In the genomic region with DNA sequence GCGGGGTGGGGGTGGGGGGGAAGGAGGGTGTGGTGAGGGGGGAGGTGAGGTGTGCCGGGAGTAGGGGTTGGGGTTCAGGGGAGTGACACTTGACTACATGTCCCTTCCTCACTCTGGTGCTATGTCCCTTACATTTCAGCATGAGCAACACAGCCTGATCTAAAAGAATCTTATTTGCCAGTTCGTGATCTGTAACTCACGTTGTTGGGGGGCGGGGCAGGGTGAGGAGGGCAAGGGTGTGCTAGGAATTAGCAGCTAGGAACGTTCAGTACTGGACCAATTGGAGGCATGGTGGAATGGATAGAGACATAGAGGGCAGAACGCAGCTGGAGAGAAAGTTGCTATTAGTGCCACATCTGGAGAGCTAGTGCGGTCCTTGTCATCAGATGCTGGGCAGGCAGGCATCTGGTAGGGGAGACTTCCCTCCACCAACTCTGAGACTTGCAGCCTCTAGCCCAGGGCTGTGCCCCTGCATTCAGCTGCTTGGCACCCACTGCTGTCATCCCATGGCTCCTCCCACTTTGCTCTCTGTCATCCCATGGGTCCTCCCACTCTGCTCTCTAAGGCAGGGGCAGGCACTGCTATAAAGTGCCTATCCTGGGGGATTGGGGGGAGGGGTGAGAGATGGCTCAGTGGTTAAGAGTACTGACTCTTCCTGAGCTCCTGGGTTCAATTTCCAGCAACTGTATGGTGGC, we compare ENCODE assay signal across 20 mouse cellular contexts. TPM values are rescaled to one million over a fixed set of nuclear protein-coding genes. Genes with fewer than 3 reads are reported as not detected.
DNase-seq lines count a peak whose midpoint lies in the region; ATAC-seq and TF ChIP-seq lines count a peak whose summit lies in the region.
"Had no signal": no experiment of that assay in that cellular context is flagged by ENCODE, and none has a peak within 500 bp of the region (broad histone marks: within the 10 kb centered on the region; RNA-seq: fewer than 3 reads in every experiment).

No protein-coding gene starts in this region.

- peak; percentile 4 for DNase-seq in forebrain, embryonic 14.5 days (ENCODE audit: low spot score)
- no peak for DNase-seq in limb, embryonic 11.5 days (ENCODE audit: low spot score)
- DNase-seq in limb, embryonic 10.5 days (ENCODE audit: low spot score): no peak
- peak; percentile 11 for DNase-seq in brain, embryonic 14.5 days (ENCODE audit: low read depth)
- no peak for DNase-seq in gastrocnemius, adult 18-20 months (ENCODE audit: low spot score)
- DNase-seq in layer of hippocampus, postnatal 36 days: no peak
- DNase-seq: adrenal gland, postnatal 36 days; embryo, embryonic 11 days; heart, postnatal 10 days; left cerebral cortex, postnatal 4 days; right cerebral cortex, postnatal 25 days; thymus, postnatal 4 days had no signal

- TF ChIP-seq CTCF in brain, embryonic 14.5 days (IDR thresholded peaks at IDR 0.05; ENCODE audit: borderline replicate concordance, extremely low read depth, insufficient read depth, insufficient read length): no peak

- ATAC-seq in forebrain, embryonic 14.5 days: no peak; the same call in 1 of the 2 replicates
- ATAC-seq in forebrain, embryonic 15.5 days (replicated peaks): no peak
- 0 out of 2 replicates have a peak, but pooled peaks have one; percentile 32 for ATAC-seq in limb, embryonic 11.5 days (ENCODE audit: insufficient number of reproducible peaks, low FRiP score, low TSS enrichment, low read depth)
- 0 out of 2 replicates have a peak, but pooled peaks have one; percentile 11 for ATAC-seq in hindbrain, embryonic 16.5 days
- ATAC-seq: activated CD4-positive, CD25-positive, alpha-beta regulatory T cell, adult 4 months; inflammation-experienced regulatory T-cells, adult 6 months had no signal

- H3K4me2 ChIP-seq in forebrain, embryonic 14.5 days (ENCODE audit: low read length): no peak overlapping the region
- H3K4me2 ChIP-seq in forebrain, embryonic 15.5 days (replicated peaks): no peak overlapping the region
- no peak overlapping the region for H3K4me2 ChIP-seq in limb, embryonic 11.5 days (ENCODE audit: low read depth, severe bottlenecking)
- no peak overlapping the region for H3K4me2 ChIP-seq in hindbrain, embryonic 16.5 days (ENCODE audit: low read length)

- no peak overlapping the region for H3K4me3 ChIP-seq in forebrain, embryonic 14.5 days (ENCODE audit: low read depth, low read length)
- H3K4me3 ChIP-seq in forebrain, embryonic 15.5 days: no peak overlapping the region
- H3K4me3 ChIP-seq in limb, embryonic 11.5 days (ENCODE audit: low read depth, low read length): no peak overlapping the region
- no peak overlapping the region for H3K4me3 ChIP-seq in limb, embryonic 10.5 days
- H3K4me3 ChIP-seq in hindbrain, embryonic 16.5 days (ENCODE audit: low read length): no peak overlapping the region

- 55% methylated on average over 8 of the region's 8 CpGs for WGBS in forebrain, embryonic 14.5 days
- 59% methylated on average over 8 of the region's 8 CpGs for WGBS in forebrain, embryonic 15.5 days
- 49% methylated on average over 8 of the region's 8 CpGs for WGBS in limb, embryonic 11.5 days
- 58% methylated on average over 8 of the region's 8 CpGs for WGBS in limb, embryonic 10.5 days
- 67% methylated on average over 8 of the region's 8 CpGs for WGBS in hindbrain, embryonic 16.5 days

- H3K27me3 ChIP-seq in forebrain, embryonic 14.5 days (replicated peaks; ENCODE audit: control insufficient read depth, insufficient read depth, low read length): no peaks in the 10 kb centered on the region
- H3K27me3 ChIP-seq in forebrain, embryonic 15.5 days: no peaks in the 10 kb centered on the region
- no peaks in the 10 kb centered on the region for H3K27me3 ChIP-seq in limb, embryonic 11.5 days (ENCODE audit: control insufficient read depth, insufficient read depth, low read length)
- H3K27me3 ChIP-seq in limb, embryonic 10.5 days (ENCODE audit: low read depth, poor library complexity, severe bottlenecking): no peaks in the 10 kb centered on the region
- H3K27me3 ChIP-seq in hindbrain, embryonic 16.5 days (replicated peaks; ENCODE audit: control insufficient read depth, insufficient read depth, low read length): no peaks in the 10 kb centered on the region

- H3K9me3 ChIP-seq in forebrain, embryonic 14.5 days (replicated peaks; ENCODE audit: control insufficient read depth, low read length): no peaks in the 10 kb centered on the region
- H3K9me3 ChIP-seq in forebrain, embryonic 15.5 days: no peaks in the 10 kb centered on the region
- H3K9me3 ChIP-seq in limb, embryonic 11.5 days (ENCODE audit: control insufficient read depth, low read length): no peaks in the 10 kb centered on the region
- H3K9me3 ChIP-seq in limb, embryonic 10.5 days (replicated peaks): no peaks in the 10 kb centered on the region
- H3K9me3 ChIP-seq in hindbrain, embryonic 16.5 days (ENCODE audit: control insufficient read depth, low read length): no peaks in the 10 kb centered on the region

- no peak overlapping the region for H3K9ac ChIP-seq in forebrain, embryonic 14.5 days (ENCODE audit: low read length)
- no peak overlapping the region for H3K9ac ChIP-seq in forebrain, embryonic 15.5 days (replicated peaks)
- no peak overlapping the region for H3K9ac ChIP-seq in limb, embryonic 11.5 days (ENCODE audit: low read length)
- no peak overlapping the region for H3K9ac ChIP-seq in hindbrain, embryonic 16.5 days (ENCODE audit: low read depth, low read length)

- H3K27ac ChIP-seq in forebrain, embryonic 14.5 days (ENCODE audit: low read depth, low read length): no peak overlapping the region
- no peak overlapping the region for H3K27ac ChIP-seq in forebrain, embryonic 15.5 days (replicated peaks)
- no peak overlapping the region for H3K27ac ChIP-seq in limb, embryonic 11.5 days (replicated peaks; ENCODE audit: low read depth, low read length)
- H3K27ac ChIP-seq in limb, embryonic 10.5 days: no peak overlapping the region
- no peak overlapping the region for H3K27ac ChIP-seq in hindbrain, embryonic 16.5 days (ENCODE audit: low read depth, low read length)

- no peaks in the 10 kb centered on the region for H3K36me3 ChIP-seq in forebrain, embryonic 14.5 days (ENCODE audit: control insufficient read depth, insufficient read depth, low read length)
- no peaks in the 10 kb centered on the region for H3K36me3 ChIP-seq in forebrain, embryonic 15.5 days
- no peaks in the 10 kb centered on the region for H3K36me3 ChIP-seq in limb, embryonic 11.5 days (ENCODE audit: control insufficient read depth, insufficient read depth, low read length)
- no peaks in the 10 kb centered on the region for H3K36me3 ChIP-seq in limb, embryonic 10.5 days
- no peaks in the 10 kb centered on the region for H3K36me3 ChIP-seq in hindbrain, embryonic 16.5 days (ENCODE audit: control insufficient read depth, insufficient read depth, low read length)

- TF ChIP-seq POLR2A in brain, embryonic 14.5 days (IDR thresholded peaks at IDR 0.05; ENCODE audit: borderline replicate concordance, extremely low read depth, insufficient read depth, insufficient read length, poor library complexity, severe bottlenecking): no peak

- H3K4me1 ChIP-seq in forebrain, embryonic 14.5 days (ENCODE audit: control insufficient read depth, insufficient read depth, low read length): 0 out of 2 replicates have a peak, but pooled peaks cover 3% of the 10 kb centered on the region
- 0 out of 2 replicates have a peak, but pooled peaks cover 5% of the 10 kb centered on the region for H3K4me1 ChIP-seq in forebrain, embryonic 15.5 days
- H3K4me1 ChIP-seq in limb, embryonic 11.5 days (ENCODE audit: control insufficient read depth, insufficient read depth, low read length): peaks cover 6% of the 10 kb centered on the region
- peaks cover 30% of the 10 kb centered on the region for H3K4me1 ChIP-seq in limb, embryonic 10.5 days
- peaks cover 7% of the 10 kb centered on the region for H3K4me1 ChIP-seq in hindbrain, embryonic 16.5 days (ENCODE audit: control insufficient read depth, insufficient read depth, low read depth, low read length)

RNA-seq across cellular contexts. Expression of a gene that starts 5.8 kb away (rescaled TPM):
- polyA plus RNA-seq in forebrain, embryonic 14.5 days (2014; fragmentation: Nextera tagmentation; extraction: Ambion mirVana): not detected in 2 replicates
- polyA plus RNA-seq in forebrain, embryonic 15.5 days (2015; fragmentation: Nextera tagmentation; extraction: Ambion mirVana): not detected in 2 replicates
- not detected in 2 replicates for polyA plus RNA-seq in limb, embryonic 11.5 days (2014; fragmentation: Nextera tagmentation; extraction: Ambion mirVana)
- polyA plus RNA-seq in limb, embryonic 10.5 days (2016; fragmentation: Nextera tagmentation; extraction: Ambion mirVana): not detected in 2 replicates
- polyA plus RNA-seq in brain, embryonic 14.5 days (2012; rRNA removed): not detected in 2 replicates
- polyA plus RNA-seq in hindbrain, embryonic 16.5 days (2015; fragmentation: Nextera tagmentation; extraction: Ambion mirVana): not detected in 2 replicates
- total RNA-seq in gastrocnemius, adult 18-20 months (2021): not detected
- not detected for total RNA-seq in layer of hippocampus, postnatal 36 days (2021)
- total RNA-seq: adrenal gland, postnatal 36 days; heart, postnatal 10 days; layer of hippocampus, postnatal 10 days; left cerebral cortex, postnatal 4 days; megakaryocyte progenitor cell, adult 5-6 weeks had no signal
- polyA plus RNA-seq: activated CD4-positive, CD25-positive, alpha-beta regulatory T cell, adult 4 months; inflammation-experienced regulatory T-cells, adult 6 months; liver, embryonic 16.5 days had no signal

RNA-seq across cellular contexts. Expression of a gene that starts 33.8 kb away (rescaled TPM):
- 0.43 and 0.54 TPM in 2 replicates for polyA plus RNA-seq in forebrain, embryonic 14.5 days (2014; fragmentation: Nextera tagmentation; extraction: Ambion mirVana)
- 0.75 and 0.80 TPM in 2 replicates for polyA plus RNA-seq in forebrain, embryonic 15.5 days (2015; fragmentation: Nextera tagmentation; extraction: Ambion mirVana)
- polyA plus RNA-seq in limb, embryonic 11.5 days (2014; fragmentation: Nextera tagmentation; extraction: Ambion mirVana): 0.89 and 0.98 TPM in 2 replicates
- 2.1 and 2.8 TPM in 2 replicates for polyA plus RNA-seq in limb, embryonic 10.5 days (2016; fragmentation: Nextera tagmentation; extraction: Ambion mirVana)
- polyA plus RNA-seq in brain, embryonic 14.5 days (2012; rRNA removed): 2.3 and 3.5 TPM in 2 replicates
- polyA plus RNA-seq in hindbrain, embryonic 16.5 days (2015; fragmentation: Nextera tagmentation; extraction: Ambion mirVana): 11.2 and 11.4 TPM in 2 replicates
- not detected for total RNA-seq in gastrocnemius, adult 18-20 months (2021)
- total RNA-seq in layer of hippocampus, postnatal 36 days (2021): not detected
- total RNA-seq: gastrocnemius, adult 8-10 months; heart, postnatal 10 days had no signal
- polyA plus RNA-seq: activated CD4-positive, CD25-positive, alpha-beta regulatory T cell, adult 4 months; inflammation-experienced regulatory T-cells, adult 6 months had no signal

Comparison
In these comparisons a context has a peak if more than half of its experiments do, and no peak if none do; other contexts are left out.
1. ATAC-seq: peak in limb, embryonic 11.5 days (single experiment) and hindbrain, embryonic 16.5 days (single experiment); none in forebrain, embryonic 14.5 days (single experiment) and forebrain, embryonic 15.5 days (single experiment).
2. DNase-seq: peak in forebrain, embryonic 14.5 days (single experiment) and brain, embryonic 14.5 days (single experiment); none in limb, embryonic 11.5 days (single experiment), limb, embryonic 10.5 days (single experiment), gastrocnemius, adult 18-20 months (single experiment) and layer of hippocampus, postnatal 36 days (0 of 2).